Mouse (Mus musculus) induced T-regulatory cell, adult 2 months (primary cell): ENCODE data around the gene Fam240a.

Experiments
- DNase-seq: peaks from one replicate; pipeline ENCODE4 v3.0.0-alpha.2; 2012; ENCODE audit warnings: low read depth

Fam240a gene

GRCm38 (mm10) chr9:110945343-110945742, 28.7 kb upstream of the Fam240a start:
- no peak for DNase-seq

- peak; percentile 68 for DNase-seq
Measured at GRCm38 (mm10) chr9:110944265-110944664, 27.6 kb upstream of the Fam240a start.

GRCm38 (mm10) chr9:110937506-110938490, 21.1 kb upstream of the Fam240a start:
- peak; percentile 36 for DNase-seq

- no peak for DNase-seq
Measured at GRCm38 (mm10) chr9:110935941-110936340, 19.3 kb upstream of the Fam240a start.

- DNase-seq: no peak
Measured at GRCm38 (mm10) chr9:110933850-110934437, 17.3 kb upstream of the Fam240a start.

GRCm38 (mm10) chr9:110931573-110931972, 14.9 kb upstream of the Fam240a start:
- no peak for DNase-seq

- DNase-seq: peak; percentile 85
Measured at GRCm38 (mm10) chr9:110922759-110923158, 6.1 kb upstream of the Fam240a start.

GRCm38 (mm10) chr9:110920665-110921419, 4.2 kb upstream of the Fam240a start:
- no peak for DNase-seq

GRCm38 (mm10) chr9:110915466-110915865, 1.2 kb downstream of the Fam240a start:
- no peak for DNase-seq

- no peak for DNase-seq
Measured at GRCm38 (mm10) chr9:110914631-110915236, 1.9 kb downstream of the Fam240a start.

GRCm38 (mm10) chr9:110909371-110909967, 7.2 kb downstream of the Fam240a start:
- DNase-seq: peak; percentile 40

GRCm38 (mm10) chr9:110908631-110909016, 8.0 kb downstream of the Fam240a start:
- DNase-seq: peak; percentile 43

- no peak for DNase-seq
Measured at GRCm38 (mm10) chr9:110907838-110908630, 8.6 kb downstream of the Fam240a start.

GRCm38 (mm10) chr9:110907201-110907837, 9.3 kb downstream of the Fam240a start:
- peak; percentile 88 for DNase-seq

- no peak for DNase-seq
Measured at GRCm38 (mm10) chr9:110902271-110902670, 14.4 kb downstream of the Fam240a start.

- DNase-seq: no peak
Measured at GRCm38 (mm10) chr9:110901204-110901603, 15.5 kb downstream of the Fam240a start.

- DNase-seq: no peak
Measured at GRCm38 (mm10) chr9:110899451-110900008, 17.1 kb downstream of the Fam240a start.

- peak; percentile 72 for DNase-seq
Measured at GRCm38 (mm10) chr9:110896595-110896994, 20.1 kb downstream of the Fam240a start.

GRCm38 (mm10) chr9:110895994-110896393, 20.7 kb downstream of the Fam240a start:
- no peak for DNase-seq

- DNase-seq: no peak
Measured at GRCm38 (mm10) chr9:110895507-110895906, 21.2 kb downstream of the Fam240a start.
